Mouse (Mus musculus) ES-Bruce4 (cell line): ENCODE measurements at regions not wholly inside any gene's neighbourhood (a gene's known extent, or its start where the extent isn't known, plus 50 kb on each side); places are given as distances from the start of the nearest gene placed in this dataset.

Experiments used
- CTCF ChIP-seq: IDR thresholded peaks from one replicate; pipeline ENCODE4 v1.8.1; 2011; ENCODE audit warnings: low read depth, low read length
- EP300 ChIP-seq: IDR thresholded peaks from 2 replicates; pipeline ENCODE4 v1.6.1; 2011; ENCODE audit warnings: low read depth, low read length; ENCODE audit not compliant: insufficient read depth
- POLR2A ChIP-seq: IDR thresholded peaks from one replicate; pipeline ENCODE4 v1.8.1; 2011; ENCODE audit warnings: low read length; ENCODE audit not compliant: insufficient read depth

DNA sequence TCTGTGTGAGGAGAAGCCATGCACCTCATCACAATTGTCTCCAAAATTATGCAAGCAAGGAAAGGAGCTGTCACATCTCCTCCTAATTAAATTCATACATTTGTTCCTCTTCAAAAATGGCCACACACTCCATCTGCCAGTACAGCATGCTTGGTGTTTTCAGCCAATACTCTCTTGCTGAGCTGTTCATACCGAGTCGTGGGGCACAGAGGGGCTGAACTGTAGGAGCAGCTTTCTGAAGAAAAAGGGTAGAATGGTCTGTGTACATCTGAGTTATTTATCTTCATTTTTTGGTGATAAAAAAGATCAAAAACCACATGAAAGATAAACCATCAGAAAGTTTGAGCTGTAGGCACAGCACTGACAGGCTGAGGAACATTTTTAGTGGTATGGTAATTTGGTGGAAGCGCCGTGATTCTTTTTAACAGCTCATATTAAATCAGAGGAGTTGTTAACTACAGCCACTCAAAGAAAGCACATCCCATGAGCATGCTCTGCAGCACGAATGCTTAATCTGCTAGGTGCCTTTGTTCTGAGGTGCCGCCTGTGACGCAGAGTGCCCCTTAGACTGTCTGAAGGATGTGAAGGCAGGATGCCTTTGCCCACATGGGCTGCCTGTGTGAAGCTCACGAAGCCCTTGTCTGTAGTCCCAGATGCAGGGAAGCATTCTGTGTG lies 573.8 kb downstream of the Dcdc2c start:
- TF ChIP-seq POLR2A: no peak
- no peak for TF ChIP-seq CTCF
- TF ChIP-seq EP300: no peak
